Mouse (Mus musculus) forebrain, embryonic 13.5 days (tissue): ENCODE data around the gene Gtsf1. TPM values are rescaled to one million over a fixed set of nuclear protein-coding genes. Genes with fewer than 3 reads are reported as not detected.

Experiments used
- ATAC-seq: fragments of 200-750 bp; cut with Nextera tagmentation; 2 replicates; pipeline ENCODE4 v1.8.0; 2017
- H3K27ac ChIP-seq: fragments of 300-500 bp; sonication (generic); 2 replicates; pipeline ENCODE4 v1.5.1; 2015; ENCODE audit warnings: inconsistent platforms, mild to moderate bottlenecking, moderate library complexity
- H3K27me3 ChIP-seq: fragments of 300-500 bp; sonication (generic); 2 replicates; pipeline ENCODE4 v1.6.1; 2015; ENCODE audit warnings: mild to moderate bottlenecking, inconsistent platforms
- H3K36me3 ChIP-seq: fragments of 300-500 bp; sonication (generic); 2 replicates; pipeline ENCODE4 v1.6.1; 2015; ENCODE audit warnings: mild to moderate bottlenecking, inconsistent platforms; ENCODE audit not compliant: poor library complexity, severe bottlenecking
- H3K4me1 ChIP-seq: fragments of 300-500 bp; sonication (generic); 2 replicates; pipeline ENCODE4 v1.6.1; 2015; ENCODE audit warnings: inconsistent platforms
- H3K4me2 ChIP-seq: fragments of 300-500 bp; sonication (generic); 2 replicates; pipeline ENCODE4 v1.6.1; 2015; ENCODE audit warnings: inconsistent platforms, mild to moderate bottlenecking, moderate library complexity
- H3K4me3 ChIP-seq: fragments of 300-500 bp; sonication (generic); 2 replicates; pipeline ENCODE4 v1.5.1; 2015; ENCODE audit warnings: mild to moderate bottlenecking, inconsistent platforms
- H3K9ac ChIP-seq: fragments of 300-500 bp; sonication (generic); 2 replicates; pipeline ENCODE4 v1.6.1; 2015; ENCODE audit warnings: mild to moderate bottlenecking, inconsistent platforms
- H3K9me3 ChIP-seq: fragments of 300-500 bp; sonication (generic); replicated peaks from 2 replicates; pipeline ENCODE4 v1.6.1; 2016; ENCODE audit warnings: inconsistent platforms
- WGBS: fragments of 180-500 bp; shearing (Covaris S2); methylation state at CpG from one replicate; pipeline ENCODE4 v1.1.7; 2015; 5-methylcytosine and 5-hydroxymethylcytosine counted together
- polyA plus RNA-seq: library from polyadenylated mRNA; unstranded; fragments of >200 nt; fragmentation: Nextera tagmentation; extraction: Ambion mirVana; gene quantifications from 2 replicates; pipeline ENCODE4 v1.2.1, GENCODE M21; 2015

Gene Gtsf1
- polyA plus RNA-seq, 1 experiment from 2014 or later, result not detected

DNA sequence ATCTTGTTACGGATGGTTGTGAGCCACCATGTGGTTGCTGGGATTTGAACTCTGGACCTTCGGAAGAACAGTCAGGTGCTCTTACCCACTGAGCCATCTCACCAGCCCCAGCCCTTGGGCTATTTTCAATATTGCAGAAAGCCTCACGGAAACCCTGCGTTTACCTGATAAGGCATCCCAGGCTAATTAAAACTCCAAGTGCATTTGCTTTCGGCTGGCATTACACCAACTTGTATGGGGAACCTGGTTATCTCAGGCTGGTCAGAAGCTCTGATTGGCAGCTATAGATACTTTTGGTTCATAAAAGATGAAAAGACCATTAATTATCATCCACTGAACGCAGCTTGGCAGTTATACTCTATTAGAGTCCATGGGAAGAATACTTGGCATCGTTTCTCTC lies 67.9 kb downstream of the Gtsf1 start:
- WGBS, result 82% methylated on average over 6 of the region's 7 CpGs
- Histone ChIP-seq H3K27ac (no peak overlapping the region), H3K4me1 (peaks cover 26% of the 10 kb centered on the region), H3K36me3 (no peaks in the 10 kb centered on the region), H3K27me3 (peaks cover 11% of the 10 kb centered on the region; the same call in 1 of the 2 replicates), H3K4me2 (no peak overlapping the region), H3K4me3 (no peak overlapping the region), H3K9ac (no peak overlapping the region), H3K9me3 (no peaks in the 10 kb centered on the region)
- ATAC-seq, result no peak

GRCm38 (mm10) chr15:103361269-103361668 lies 69.0 kb downstream of the Gtsf1 start:
- WGBS, result 92% methylated on average over 1 of the region's 1 CpGs
- no peak overlapping the region for H3K27ac ChIP-seq
- peaks cover 3% of the 10 kb centered on the region; the same call in 1 of the 2 replicates for H3K27me3 ChIP-seq
- no peak for ATAC-seq
- H3K4me3 ChIP-seq, result no peak overlapping the region
- H3K9ac ChIP-seq, result no peak overlapping the region
- no peaks in the 10 kb centered on the region for H3K9me3 ChIP-seq
- peaks cover 17% of the 10 kb centered on the region for H3K4me1 ChIP-seq
- H3K36me3 ChIP-seq, result no peaks in the 10 kb centered on the region
- H3K4me2 ChIP-seq, result no peak overlapping the region

- Histone ChIP-seq H3K36me3 (no peaks in the 10 kb centered on the region), H3K9me3 (no peaks in the 10 kb centered on the region), H3K4me2 (no peak overlapping the region), H3K4me3 (no peak overlapping the region), H3K27ac (no peak overlapping the region), H3K4me1 (peaks cover 5% of the 10 kb centered on the region; the same call in 1 of the 2 replicates), H3K27me3 (no peaks in the 10 kb centered on the region), H3K9ac (no peak overlapping the region)
- WGBS, result 92% methylated on average over 5 of the region's 5 CpGs
- no peak for ATAC-seq
These were observed 70.2 kb downstream of the Gtsf1 start for GRCm38 (mm10) chr15:103359869-103360602.

- no peak for ATAC-seq
- 78% methylated on average over 1 of the region's 1 CpGs for WGBS
These were observed 71.2 kb downstream of the Gtsf1 start for GRCm38 (mm10) chr15:103359122-103359510.

DNA sequence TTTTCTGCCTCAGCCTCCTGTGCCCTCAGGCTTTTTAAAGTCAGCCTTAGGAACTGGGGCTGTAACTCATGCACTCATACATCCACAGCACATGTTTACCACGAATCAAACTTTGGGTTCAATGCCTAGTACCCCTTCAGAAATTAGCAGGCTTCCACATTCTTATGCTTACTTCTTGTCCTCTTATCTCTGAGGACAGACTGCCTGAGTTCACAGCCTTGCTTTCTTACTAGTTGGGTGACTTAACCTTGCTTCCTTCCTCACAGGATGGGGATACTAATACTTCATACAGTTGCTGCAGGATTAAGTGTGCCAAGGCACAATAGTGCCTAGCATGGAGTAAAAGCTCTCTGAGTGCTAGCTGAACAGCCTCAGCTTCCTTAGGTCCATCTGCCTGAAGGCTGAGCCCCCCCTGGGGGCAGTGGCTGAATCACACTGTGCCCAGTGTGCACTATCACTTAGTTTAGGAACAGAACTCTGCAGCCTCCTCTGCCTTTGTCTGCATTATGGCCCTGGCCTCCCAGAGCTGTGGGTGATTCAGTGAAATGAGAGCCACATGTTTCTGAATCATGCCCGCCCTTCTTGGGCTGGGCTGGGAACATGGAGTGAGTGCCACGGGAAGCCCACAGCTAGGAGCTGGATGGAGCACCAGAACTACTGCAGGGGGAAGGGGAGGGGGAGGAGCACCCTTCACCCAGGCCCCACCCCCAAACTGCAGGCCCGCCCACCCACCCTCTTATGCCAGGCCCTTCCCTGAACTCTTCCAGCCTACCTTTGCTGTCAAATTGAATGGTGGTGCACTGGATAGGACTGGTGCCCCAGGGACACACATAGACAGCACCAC lies 71.8 kb downstream of the Gtsf1 start:
- 45% methylated on average over 3 of the region's 4 CpGs for WGBS
- H3K9ac ChIP-seq, result no peak overlapping the region
- H3K27me3 ChIP-seq, result no peaks in the 10 kb centered on the region
- H3K4me2 ChIP-seq, result no peak overlapping the region
- H3K4me1 ChIP-seq, result no peaks in the 10 kb centered on the region
- no peaks in the 10 kb centered on the region for H3K9me3 ChIP-seq
- no peak for ATAC-seq
- H3K36me3 ChIP-seq, result 0 out of 2 replicates have a peak, but pooled peaks cover 6% of the 10 kb centered on the region
- H3K4me3 ChIP-seq, result no peak overlapping the region
- no peak overlapping the region for H3K27ac ChIP-seq

More at GRCm38 (mm10) chr15:103359122-103359510, 71.2 kb downstream of the Gtsf1 start:
- no peaks in the 10 kb centered on the region for H3K27me3 ChIP-seq
- H3K4me1 ChIP-seq, result no peaks in the 10 kb centered on the region
- H3K9ac ChIP-seq, result no peak overlapping the region
- H3K4me2 ChIP-seq, result no peak overlapping the region
- H3K36me3 ChIP-seq, result 0 out of 2 replicates have a peak, but pooled peaks cover 4% of the 10 kb centered on the region
- no peaks in the 10 kb centered on the region for H3K9me3 ChIP-seq
- H3K27ac ChIP-seq, result no peak overlapping the region
- no peak overlapping the region for H3K4me3 ChIP-seq

- H3K9me3 ChIP-seq, result no peaks in the 10 kb centered on the region
- H3K9ac ChIP-seq, result no peak overlapping the region
- H3K27me3 ChIP-seq, result no peaks in the 10 kb centered on the region
- no peak overlapping the region for H3K27ac ChIP-seq
- no peak overlapping the region for H3K4me3 ChIP-seq
- WGBS, result 92% methylated on average over 4 of the region's 4 CpGs
- H3K4me2 ChIP-seq, result no peak overlapping the region
- 0 out of 2 replicates have a peak, but pooled peaks cover 6% of the 10 kb centered on the region for H3K36me3 ChIP-seq
- no peak for ATAC-seq
- no peaks in the 10 kb centered on the region for H3K4me1 ChIP-seq
These were observed 72.5 kb downstream of the Gtsf1 start for GRCm38 (mm10) chr15:103357817-103358216.

- no peak for ATAC-seq
- H3K4me1 ChIP-seq, result no peaks in the 10 kb centered on the region
- H3K4me3 ChIP-seq, result no peak overlapping the region
- no peaks in the 10 kb centered on the region for H3K9me3 ChIP-seq
- H3K36me3 ChIP-seq, result peaks cover 12% of the 10 kb centered on the region; the same call in 1 of the 2 replicates
- no peak overlapping the region for H3K4me2 ChIP-seq
- no peak overlapping the region for H3K9ac ChIP-seq
- no peaks in the 10 kb centered on the region for H3K27me3 ChIP-seq
- H3K27ac ChIP-seq, result no peak overlapping the region
- 92% methylated on average over 4 of the region's 4 CpGs for WGBS
These were observed 74.1 kb downstream of the Gtsf1 start for GRCm38 (mm10) chr15:103356130-103356529.

DNA sequence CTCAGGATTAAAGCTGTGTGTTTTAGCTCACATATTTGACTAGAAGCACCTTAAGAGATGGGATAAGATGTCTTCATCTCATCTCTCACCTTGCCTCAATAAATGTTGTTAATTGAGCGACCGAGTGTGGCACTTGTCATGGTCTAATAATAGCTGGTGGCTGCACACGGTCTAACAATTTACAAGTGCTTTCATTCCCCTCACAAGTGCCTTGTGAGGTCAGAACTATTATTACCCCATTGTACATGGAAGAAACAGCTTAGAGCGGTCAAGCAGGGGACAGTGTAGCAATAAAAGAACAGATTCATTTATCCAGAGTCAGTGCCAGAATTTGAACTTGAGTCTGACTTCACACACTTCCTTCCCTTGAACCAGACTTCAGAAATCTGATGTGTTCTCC lies 74.8 kb downstream of the Gtsf1 start:
- peaks cover 18% of the 10 kb centered on the region for H3K36me3 ChIP-seq
- no peak overlapping the region for H3K9ac ChIP-seq
- H3K27me3 ChIP-seq, result no peaks in the 10 kb centered on the region
- no peak for ATAC-seq
- no peak overlapping the region for H3K27ac ChIP-seq
- no peak overlapping the region for H3K4me2 ChIP-seq
- 80% methylated on average over 4 of the region's 4 CpGs for WGBS
- no peak overlapping the region for H3K4me3 ChIP-seq
- no peaks in the 10 kb centered on the region for H3K9me3 ChIP-seq
- no peaks in the 10 kb centered on the region for H3K4me1 ChIP-seq

DNA sequence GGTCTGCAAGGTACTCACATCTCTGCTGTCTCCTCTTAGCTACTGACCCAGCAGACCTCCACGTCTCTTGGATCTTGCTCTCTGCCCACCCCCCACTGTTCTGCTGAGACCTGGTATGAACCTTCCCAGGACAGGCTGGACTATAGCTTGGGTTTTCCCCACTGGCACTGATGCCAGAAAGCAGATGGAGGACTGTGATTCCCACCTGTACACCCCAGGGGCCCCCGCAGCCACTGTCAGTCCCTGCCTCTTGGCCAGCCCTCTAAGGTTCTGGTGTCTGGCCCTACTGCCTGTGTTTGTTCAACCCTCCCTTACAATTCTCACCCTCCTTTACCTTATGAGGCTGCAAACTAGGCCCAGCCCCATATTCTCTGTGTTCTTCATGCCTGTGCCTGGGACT lies 75.6 kb downstream of the Gtsf1 start:
- no peak overlapping the region for H3K9ac ChIP-seq
- 86% methylated on average over 2 of the region's 2 CpGs for WGBS

DNA sequence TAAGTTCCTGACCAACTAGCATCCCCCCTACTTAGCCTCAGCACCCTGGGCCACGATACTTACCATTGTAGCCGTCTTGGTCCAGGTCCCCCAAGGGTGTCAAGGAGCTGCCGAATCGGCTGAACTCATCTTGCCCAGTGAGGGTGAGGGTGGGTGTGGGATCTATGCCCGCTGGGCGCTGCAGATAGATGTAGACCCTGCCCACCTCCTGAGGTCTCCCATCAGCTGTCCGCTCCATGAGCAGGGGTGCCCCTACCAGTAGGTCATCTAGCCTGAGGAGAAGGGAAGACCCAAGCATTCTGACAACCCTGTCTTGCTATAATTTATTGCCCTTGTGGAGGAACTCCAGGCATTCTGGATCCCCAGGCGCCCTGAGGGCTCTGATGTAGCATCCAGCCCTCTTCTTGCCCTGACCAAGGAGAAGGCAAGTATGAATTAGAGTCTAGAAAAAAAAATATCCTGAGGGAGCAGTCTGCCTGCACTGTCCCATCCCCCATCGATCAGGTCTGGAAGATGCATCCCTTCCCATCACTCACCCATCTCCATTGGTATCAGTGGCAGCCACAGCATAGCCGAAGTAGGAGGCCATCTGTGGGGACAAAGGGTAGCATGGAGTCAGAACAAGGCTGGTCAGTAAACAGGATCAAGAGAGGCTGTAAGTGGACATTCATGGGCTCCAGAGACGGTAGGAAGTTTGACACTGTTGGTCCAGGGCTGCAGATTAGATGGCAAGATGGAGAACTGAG lies 76.6 kb downstream of the Gtsf1 start:
- Histone ChIP-seq H3K9ac (no peak overlapping the region), H3K27ac (no peak overlapping the region), H3K4me1 (no peaks in the 10 kb centered on the region), H3K27me3 (no peaks in the 10 kb centered on the region), H3K4me2 (no peak overlapping the region), H3K36me3 (peaks cover 23% of the 10 kb centered on the region), H3K9me3 (no peaks in the 10 kb centered on the region), H3K4me3 (no peak overlapping the region)
- 94% methylated on average over 11 of the region's 11 CpGs for WGBS
- ATAC-seq, result no peak; the same call in 1 of the 2 replicates

More for the DNA sequence above, 75.6 kb downstream of the Gtsf1 start:
- Histone ChIP-seq H3K4me1 (no peaks in the 10 kb centered on the region), H3K9me3 (no peaks in the 10 kb centered on the region), H3K4me2 (no peak overlapping the region), H3K27ac (no peak overlapping the region), H3K36me3 (peaks cover 23% of the 10 kb centered on the region), H3K4me3 (no peak overlapping the region), H3K27me3 (no peaks in the 10 kb centered on the region)
- no peak for ATAC-seq

DNA sequence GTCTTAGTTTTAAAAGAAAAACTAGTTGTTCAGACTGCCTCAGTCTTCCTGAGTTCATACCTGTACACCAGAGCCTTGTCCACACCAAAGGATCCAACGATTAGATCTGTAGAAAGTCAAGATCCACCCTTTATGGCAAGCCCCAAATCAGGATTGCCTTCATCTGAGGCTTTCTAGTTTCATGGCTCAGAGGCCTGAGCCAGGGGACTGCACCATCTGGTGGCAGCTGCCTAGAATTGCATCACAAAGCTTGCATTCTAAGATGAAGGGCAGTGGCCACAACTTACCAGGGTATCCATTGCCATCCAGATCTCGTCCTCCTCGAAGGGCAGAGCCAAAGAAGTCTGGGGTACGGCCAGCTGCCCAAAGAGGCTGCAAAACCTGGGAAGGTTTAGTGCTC lies 77.4 kb downstream of the Gtsf1 start:
- no peaks in the 10 kb centered on the region for H3K4me1 ChIP-seq
- 42% methylated on average over 4 of the region's 4 CpGs for WGBS
- H3K9me3 ChIP-seq, result no peaks in the 10 kb centered on the region
- peak; percentile 56; the same call in 1 of the 2 replicates for ATAC-seq
- no peak overlapping the region for H3K9ac ChIP-seq
- peaks cover 23% of the 10 kb centered on the region for H3K36me3 ChIP-seq
- H3K27me3 ChIP-seq, result no peaks in the 10 kb centered on the region
- H3K4me2 ChIP-seq, result no peak overlapping the region
- H3K27ac ChIP-seq, result no peak overlapping the region
- no peak overlapping the region for H3K4me3 ChIP-seq
